Mouse (Mus musculus): ENCODE results near the gene Nipal3.

The Nipal3 gene

GRCm38 (mm10) chr4:135433443-135434394, 61.1 kb downstream of the Nipal3 start, which contains the start of gene Rcan3:
Gene Rcan3 (minus strand): TSS chr4:135433853.
- DNase-seq (ENCODE audit: low read depth, low spot score) = peak; percentile 60

GRCm38 (mm10) chr4:135433086-135433442, 61.8 kb downstream of the Nipal3 start:
- no peak for DNase-seq (ENCODE audit: low read depth, low spot score)

DNA sequence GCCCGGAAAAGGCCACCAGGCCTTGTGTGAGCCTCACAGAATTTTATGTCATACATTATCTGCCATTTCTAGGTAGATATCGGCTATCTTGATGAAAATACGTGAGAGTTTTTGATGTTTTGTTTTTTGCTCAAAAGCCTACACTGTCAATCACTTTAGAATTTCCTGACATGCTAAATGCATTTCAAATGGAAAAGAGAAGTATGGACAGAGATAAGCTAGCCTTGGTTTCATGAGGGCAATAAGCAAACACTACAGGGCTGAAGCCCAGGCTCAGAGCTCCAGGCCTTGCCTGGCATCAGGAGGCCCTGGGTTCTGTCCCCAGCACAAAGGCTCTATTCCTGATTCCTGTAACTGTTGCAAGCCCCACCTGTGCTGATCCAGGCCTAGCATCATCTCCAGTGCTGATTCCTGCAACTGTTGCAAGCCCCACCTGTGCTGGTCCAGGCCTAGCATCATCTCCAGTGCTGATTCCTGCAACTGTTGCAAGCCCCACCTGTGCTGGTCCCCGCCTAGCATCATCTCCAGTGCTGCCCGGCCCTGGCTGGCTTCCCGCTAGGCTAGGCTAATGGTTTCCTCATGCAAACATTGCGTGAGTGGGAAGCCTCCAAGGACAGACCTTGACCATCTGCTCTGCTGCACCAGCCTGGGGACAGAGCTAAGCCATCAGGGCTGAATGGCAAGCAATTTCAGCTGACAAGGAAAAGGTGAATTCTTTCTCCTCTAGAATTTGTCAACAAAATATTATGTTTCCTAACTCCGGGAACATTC, 64.7 kb downstream of the Nipal3 start:
- no peak for DNase-seq (ENCODE audit: low read depth, low spot score)

DNA sequence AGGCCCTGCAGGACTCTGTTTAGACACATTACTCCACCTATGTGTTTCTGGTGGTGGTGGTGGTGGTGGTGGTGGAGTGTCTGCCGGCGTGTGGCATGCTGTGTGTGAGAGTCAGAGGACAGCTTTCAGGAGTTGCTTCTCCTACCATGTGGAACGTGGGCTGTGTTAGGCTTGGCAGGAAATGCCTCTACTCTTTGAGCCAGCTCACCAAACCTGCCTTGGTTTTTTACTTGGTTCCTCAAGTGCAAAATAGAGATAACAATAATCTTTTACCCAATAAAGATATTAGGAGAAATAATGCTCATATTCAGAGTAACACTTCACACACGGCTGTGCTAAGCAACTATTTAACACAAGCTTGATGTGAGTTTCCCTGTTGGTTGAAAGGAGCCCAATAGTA, 65.5 kb downstream of the Nipal3 start:
- no peak for DNase-seq (ENCODE audit: low read depth, low spot score)

DNA sequence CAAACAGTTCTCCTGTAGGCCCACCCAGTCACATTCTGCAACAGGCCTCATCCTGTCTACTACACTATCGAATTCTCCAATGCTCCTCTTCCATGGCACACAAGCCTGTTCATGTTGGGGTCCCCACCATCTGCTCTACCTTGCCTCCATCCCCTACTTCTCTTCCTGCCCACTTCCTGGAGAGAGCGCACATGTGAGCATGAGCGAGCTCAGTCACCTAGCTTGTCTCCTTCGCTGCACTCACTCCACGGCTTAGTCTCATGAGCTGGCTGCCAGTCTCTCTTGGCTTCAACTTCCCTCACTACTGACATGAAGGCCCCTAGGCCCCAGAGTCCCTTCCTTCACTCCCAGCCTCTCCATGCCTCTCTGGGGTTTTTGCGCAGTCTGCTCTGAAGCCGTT, 68.3 kb downstream of the Nipal3 start:
- DNase-seq (ENCODE audit: low read depth, low spot score) = no peak

GRCm38 (mm10) chr4:135425625-135426024, 69.2 kb downstream of the Nipal3 start:
- DNase-seq (ENCODE audit: low read depth, low spot score) = peak; percentile 63

DNA sequence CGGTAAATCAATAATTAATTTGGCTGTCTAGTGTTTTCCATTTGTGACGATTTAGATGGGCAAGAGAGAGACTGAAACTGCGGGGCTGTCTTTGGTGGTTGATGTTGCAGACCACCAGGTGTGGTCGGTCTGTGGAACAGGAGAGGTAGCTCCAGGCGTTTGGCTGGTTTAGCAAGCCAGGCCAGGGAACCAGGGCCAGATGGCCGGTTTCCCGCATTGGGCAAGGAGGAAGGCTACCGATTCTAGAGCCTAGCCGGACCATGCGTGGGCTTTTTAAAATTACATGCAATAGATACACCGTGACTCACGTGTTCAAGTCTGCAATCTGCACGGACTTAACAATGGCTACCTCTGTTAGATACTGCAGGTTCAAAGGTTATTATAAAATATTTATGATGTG, 73.9 kb downstream of the Nipal3 start:
- no peak for DNase-seq (ENCODE audit: low read depth, low spot score)

DNA sequence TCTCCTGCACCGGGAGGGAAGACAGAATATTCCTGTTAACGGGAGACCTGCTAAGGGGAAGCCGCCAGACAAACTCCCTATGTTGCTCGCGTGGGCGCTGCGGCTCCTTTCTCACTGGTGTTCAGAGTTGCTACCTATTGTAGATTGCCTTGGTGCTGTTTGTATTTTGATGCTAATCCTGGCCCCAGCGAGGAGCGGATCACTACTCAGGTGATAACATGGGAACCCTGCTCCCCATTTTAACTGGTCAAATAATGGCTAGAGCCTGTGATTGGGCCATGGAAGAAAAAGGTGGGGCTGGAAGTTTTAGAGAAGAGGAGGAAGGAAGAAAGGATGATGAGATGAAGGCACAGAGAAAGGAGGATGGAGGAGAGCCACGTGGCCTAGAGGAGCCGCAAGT, 74.4 kb downstream of the Nipal3 start:
- no peak for DNase-seq (ENCODE audit: low read depth, low spot score)

GRCm38 (mm10) chr4:135419996-135420395, 74.8 kb downstream of the Nipal3 start:
- DNase-seq (ENCODE audit: low read depth, low spot score) = no peak

DNA sequence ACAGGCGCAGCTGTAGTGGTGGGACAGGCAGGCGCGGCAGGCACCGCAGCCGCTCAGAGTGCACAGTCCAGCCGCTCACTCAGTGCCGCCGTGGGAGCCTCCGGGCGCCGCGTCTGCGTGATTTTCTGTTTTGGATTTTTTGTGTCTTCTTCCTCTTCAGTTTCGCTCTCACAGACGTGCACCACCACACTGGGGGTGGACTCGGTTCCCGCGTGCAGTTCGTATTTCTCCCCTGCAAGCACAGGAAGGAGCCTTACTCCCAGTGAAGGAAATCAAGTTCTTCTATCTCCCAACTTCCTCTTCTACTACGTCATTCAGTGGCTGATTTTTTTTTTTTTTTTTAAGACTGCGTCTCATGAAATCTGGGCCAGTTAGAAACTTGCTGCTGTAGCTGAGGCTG, 78.5 kb downstream of the Nipal3 start:
- DNase-seq (ENCODE audit: low read depth, low spot score) = no peak

GRCm38 (mm10) chr4:135413491-135413890, 81.3 kb downstream of the Nipal3 start:
- DNase-seq (ENCODE audit: low read depth, low spot score) = no peak

- DNase-seq (ENCODE audit: low read depth, low spot score) = no peak
Measured at GRCm38 (mm10) chr4:135411633-135412032, 83.2 kb downstream of the Nipal3 start.

GRCm38 (mm10) chr4:135406180-135406579, 88.7 kb downstream of the Nipal3 start:
- no peak for DNase-seq (ENCODE audit: low read depth, low spot score)

- DNase-seq (ENCODE audit: low read depth, low spot score) = no peak
Measured at GRCm38 (mm10) chr4:135404916-135405315, 89.9 kb downstream of the Nipal3 start.

- no peak for DNase-seq (ENCODE audit: low read depth, low spot score)
Measured at GRCm38 (mm10) chr4:135404048-135404447, 90.8 kb downstream of the Nipal3 start.

DNA sequence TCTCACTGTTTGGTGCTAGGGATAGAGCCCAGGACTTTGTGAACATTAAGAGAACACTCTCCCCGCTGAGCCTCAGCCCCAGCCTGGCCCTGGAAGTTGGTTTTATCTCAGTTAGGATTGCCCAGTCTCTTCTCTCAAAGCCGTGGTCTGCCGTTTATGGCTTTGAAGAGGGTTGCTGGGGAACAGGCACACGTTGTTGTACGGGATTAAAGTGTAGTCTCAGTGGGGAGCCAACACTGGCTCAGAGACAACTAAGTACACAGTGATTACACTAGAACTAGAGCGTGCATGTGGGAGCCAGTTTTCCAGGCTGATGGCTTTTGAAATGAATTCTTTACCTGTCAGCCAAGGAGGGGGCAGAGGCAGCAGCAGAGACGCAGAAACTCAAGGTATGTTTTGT, 93.0 kb downstream of the Nipal3 start:
- peak; percentile 6 for DNase-seq (ENCODE audit: low read depth, low spot score)

GRCm38 (mm10) chr4:135397991-135398390, 96.8 kb downstream of the Nipal3 start, which contains the start of gene Ncmap:
Gene Ncmap (minus strand): TSS chr4:135398227.
- no peak for DNase-seq (ENCODE audit: low read depth, low spot score)

DNA sequence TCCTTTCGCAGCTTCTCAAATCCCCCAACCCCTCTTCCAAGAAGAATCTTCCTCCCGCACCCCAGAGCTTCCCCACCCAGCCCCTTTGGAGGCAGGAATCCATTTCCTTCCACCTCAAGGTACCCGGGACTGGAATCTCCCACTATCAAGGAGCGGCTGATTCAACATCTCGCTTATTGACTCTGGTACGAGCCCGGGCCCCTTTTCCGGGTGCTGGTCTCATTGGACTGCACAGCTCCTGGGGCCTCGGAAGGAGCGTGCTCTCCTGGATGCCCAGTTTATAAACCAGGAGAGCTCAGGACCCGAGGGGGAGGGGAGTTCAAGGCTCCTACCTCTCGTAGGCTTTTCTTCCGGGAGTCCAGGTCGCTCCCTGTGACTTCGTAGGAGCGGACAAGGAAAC, 97.3 kb downstream of the Nipal3 start:
- DNase-seq (ENCODE audit: low read depth, low spot score) = no peak

- DNase-seq (ENCODE audit: low read depth, low spot score) = no peak
Measured at GRCm38 (mm10) chr4:135396303-135396702, 98.5 kb downstream of the Nipal3 start.
